Mouse (Mus musculus): ENCODE data around the gene Dnajb1.

Dnajb1 gene

DNA sequence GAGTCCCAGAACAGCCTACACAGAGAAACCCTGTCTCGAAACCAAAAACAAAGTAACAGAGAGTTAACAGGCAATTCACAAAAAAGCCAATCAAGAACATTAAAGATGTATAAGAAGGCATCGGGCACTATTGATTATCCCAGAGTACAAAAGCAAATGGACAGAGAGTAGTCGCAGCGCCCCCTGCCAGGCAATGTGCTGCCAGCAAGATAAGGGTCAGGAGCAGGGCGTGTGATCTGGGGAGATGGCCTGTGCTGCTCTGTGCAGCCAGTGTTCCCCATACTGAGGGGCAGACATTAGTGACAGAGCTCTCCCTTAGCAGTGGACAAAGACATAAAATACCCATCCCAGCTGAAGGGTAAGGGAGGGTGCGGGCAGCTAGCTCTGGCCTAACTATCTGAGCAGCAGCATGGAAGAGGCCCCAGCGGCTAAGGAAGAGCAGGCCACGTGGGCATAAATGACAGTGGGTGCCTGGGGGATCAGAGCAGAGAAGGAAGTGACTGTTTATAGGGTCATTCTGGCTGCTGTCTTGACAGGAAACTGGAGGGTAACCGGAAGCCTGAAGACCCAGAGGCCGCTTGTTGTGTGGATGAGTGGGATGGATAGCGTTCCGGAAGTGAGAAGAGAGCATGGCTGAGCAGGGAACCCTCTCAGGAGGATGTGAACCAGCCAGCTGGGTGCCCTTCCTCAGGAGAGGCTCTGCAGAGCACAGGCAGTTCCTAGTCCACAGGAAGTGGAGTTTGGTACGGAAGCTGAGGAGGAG, 48.7 kb downstream of the Dnajb1 start:
- peak; percentile 66 for DNase-seq

DNA sequence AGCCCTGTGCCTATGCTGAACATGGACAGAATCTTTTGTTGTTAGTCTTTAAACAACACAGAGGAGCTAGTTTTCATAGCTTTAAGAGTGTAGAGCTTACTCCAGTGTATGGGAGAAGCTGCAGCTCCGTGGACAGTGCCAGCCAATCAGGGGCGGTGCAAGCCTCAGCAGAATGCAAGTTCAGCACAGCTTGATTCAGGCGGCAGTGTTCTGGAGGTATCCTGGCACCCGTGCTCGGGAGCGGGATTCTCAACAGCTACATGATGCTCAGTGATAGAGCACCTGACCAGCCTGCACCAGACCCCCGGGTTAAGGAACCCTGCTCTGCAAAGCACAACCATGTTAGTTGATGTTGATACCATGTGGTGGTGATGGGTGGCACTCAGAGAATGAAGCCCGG, 52.6 kb downstream of the Dnajb1 start:
- DNase-seq = no peak

DNA sequence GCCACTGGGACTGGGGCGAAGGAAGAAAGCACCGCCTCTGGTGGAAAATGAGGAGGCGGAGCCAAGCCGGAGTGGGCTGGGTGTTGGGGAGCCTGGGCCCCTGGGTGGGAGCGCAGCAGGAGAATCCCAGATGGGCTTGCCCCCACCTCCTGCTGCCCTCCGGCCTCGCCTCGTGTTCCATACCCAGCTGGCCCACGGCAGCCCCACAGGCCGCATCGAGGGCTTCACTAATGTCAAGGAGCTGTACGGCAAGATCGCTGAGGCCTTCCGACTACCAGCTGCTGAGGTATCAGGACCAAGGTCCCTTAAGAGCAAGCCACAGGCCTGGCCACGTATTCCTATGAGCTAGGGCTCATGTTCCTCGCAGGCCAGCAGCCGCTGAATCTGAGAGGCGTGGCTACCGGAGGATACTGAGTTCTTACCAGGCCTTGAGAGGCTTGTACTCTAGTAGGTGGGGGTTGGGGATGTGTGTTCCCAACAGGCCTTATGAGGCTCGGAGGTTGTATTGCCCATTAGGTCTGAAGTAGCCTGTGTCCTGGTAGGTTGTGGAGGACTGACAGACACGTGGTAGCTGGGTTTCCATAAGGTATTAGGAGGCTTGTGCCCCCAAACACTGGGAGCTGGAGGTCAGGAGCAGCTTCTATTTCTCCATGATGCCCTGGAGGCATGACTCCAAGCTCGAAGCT, 53.1 kb downstream of the Dnajb1 start:
- peak; percentile 62 for DNase-seq
